Mouse (Mus musculus): Measurements from ENCODE around the gene Haus4.

Haus4 gene

DNA sequence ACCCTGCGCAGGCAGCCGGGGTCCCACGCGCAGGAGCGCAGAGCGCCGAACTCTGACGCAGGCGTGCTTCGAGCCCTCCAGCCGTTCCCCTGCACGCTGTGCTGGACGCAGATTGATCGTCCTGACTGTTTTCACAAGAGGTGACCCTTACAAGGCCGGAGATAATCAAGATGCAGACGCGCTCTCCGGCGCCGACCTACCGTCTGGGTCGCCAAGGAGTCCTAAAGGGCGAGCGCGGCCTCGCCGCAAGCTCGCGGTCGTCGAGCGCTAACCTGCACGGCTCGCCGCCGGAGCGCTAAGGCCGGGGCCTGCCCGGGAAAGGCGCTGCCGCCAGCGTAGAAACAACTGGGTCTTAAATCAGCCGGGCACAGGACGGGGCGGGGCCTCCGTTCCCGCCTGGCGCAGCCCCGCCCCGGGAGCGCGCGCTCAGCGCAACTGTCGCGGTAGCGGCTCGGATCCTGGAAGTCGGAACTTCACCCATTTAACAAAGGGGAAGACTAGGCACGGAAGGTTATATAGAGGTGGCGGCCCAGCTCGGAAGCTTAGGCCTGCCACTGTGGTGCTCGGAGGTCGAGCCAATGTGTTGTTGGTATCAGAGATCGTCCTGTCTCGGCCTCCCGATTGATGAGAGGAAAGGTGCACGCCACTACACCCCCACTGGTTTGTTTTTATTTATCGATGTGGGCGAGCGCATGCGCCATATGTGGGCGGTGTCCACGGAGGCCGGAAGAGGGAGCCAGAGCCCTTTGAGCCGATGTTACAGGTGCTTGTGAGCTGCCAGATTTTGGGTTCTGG, at the start of gene Haus4:
Gene Haus4, minus strand, starts transcription at position 642 of the 795 bp plus-strand sequence.
- DNase-seq (ENCODE audit: low read depth), result peak; percentile 95

- DNase-seq (ENCODE audit: low read depth), result no peak
These were observed 49.3 kb upstream of the Haus4 start for GRCm38 (mm10) chr14:54603686-54604085.

- peak; percentile 97 for DNase-seq (ENCODE audit: low read depth)
These were observed 48.7 kb upstream of the Haus4 start for GRCm38 (mm10) chr14:54603038-54603654.

GRCm38 (mm10) chr14:54602613-54603012, 48.2 kb upstream of the Haus4 start:
- no peak for DNase-seq (ENCODE audit: low read depth)

DNA sequence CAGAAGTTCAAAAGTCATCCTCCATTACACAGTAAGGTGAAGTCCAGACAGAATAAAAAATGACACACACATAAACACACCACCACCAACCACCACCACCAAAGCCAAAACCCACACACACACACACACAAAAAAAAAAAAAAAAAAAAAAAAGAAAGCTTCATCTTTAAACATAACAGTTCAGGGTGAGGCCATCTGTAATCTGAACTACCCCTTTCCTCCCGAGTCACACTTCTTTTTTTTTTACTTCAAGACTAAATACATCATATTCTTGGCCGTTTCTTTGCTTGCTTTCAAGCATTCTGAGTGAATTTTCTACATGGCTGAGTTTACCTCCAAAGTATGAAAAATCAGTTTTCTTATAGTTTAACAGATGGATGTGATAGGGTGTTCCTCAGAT, 47.2 kb upstream of the Haus4 start:
- no peak for DNase-seq (ENCODE audit: low read depth)

DNA sequence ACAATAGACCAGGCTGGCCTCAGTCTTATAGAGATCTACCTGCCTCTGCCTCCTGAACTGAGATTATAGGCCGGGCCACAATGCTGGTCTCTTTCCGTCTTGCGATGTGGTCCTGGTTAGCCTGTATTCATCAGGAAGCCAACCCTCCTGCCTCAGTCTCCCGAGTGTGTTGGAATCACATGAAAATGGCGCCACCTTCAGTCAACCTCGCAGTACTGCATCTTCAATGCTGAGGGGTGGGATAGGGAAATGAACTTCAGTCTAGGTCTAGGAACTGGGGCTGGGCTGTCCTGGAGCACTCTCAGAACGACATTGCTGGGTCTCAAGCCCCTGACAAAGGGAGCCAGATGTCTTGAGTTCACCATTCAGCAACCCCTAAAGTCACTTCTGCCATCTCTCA, 42.7 kb upstream of the Haus4 start:
- DNase-seq (ENCODE audit: low read depth), result peak; percentile 69

- no peak for DNase-seq (ENCODE audit: low read depth)
These were observed 40.4 kb upstream of the Haus4 start for GRCm38 (mm10) chr14:54594631-54595414.

GRCm38 (mm10) chr14:54594055-54594454, 39.6 kb upstream of the Haus4 start:
- DNase-seq (ENCODE audit: low read depth), result no peak

DNA sequence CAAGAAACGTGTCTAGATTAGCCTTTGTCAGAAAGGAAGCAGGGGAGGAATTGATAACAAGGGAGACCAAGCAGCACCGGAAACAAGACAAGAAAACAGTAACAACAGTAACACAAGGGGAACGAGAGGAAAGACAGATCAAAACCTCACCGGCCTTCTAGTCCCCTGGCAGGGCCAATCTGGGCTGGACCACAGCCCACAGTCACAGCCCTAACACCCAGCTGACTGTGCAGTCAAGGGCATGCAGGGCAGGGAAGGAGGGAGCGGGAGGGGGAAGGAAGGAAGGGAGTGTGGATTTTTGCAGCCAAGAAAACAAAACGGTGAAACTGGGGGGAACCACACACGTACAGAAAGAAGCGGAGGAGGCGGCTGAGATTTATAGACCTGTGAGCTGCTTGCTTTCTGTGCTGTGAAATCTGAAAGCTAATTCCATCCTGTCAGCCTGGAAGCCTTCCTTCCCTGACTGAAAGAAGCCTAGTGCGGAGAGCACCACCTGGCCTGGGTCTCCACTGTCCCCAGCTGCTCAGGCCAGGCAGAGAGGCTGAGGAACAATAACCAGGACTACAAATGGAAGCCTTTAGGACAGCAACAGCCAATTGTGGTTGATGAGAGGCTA, 38.0 kb upstream of the Haus4 start:
- DNase-seq (ENCODE audit: low read depth), result peak; percentile 40

- DNase-seq (ENCODE audit: low read depth), result no peak
These were observed 36.6 kb upstream of the Haus4 start for GRCm38 (mm10) chr14:54591056-54591455.

GRCm38 (mm10) chr14:54583681-54584338, 29.4 kb upstream of the Haus4 start:
- peak; percentile 79 for DNase-seq (ENCODE audit: low read depth)

GRCm38 (mm10) chr14:54582536-54582935, 28.1 kb upstream of the Haus4 start:
- DNase-seq (ENCODE audit: low read depth), result no peak

- no peak for DNase-seq (ENCODE audit: low read depth)
These were observed 25.2 kb upstream of the Haus4 start for GRCm38 (mm10) chr14:54579638-54580037.

GRCm38 (mm10) chr14:54578063-54578462, 23.6 kb upstream of the Haus4 start:
- peak; percentile 84 for DNase-seq (ENCODE audit: low read depth)

GRCm38 (mm10) chr14:54577089-54577982, 22.9 kb upstream of the Haus4 start, which contains the start of gene Ajuba:
TSS of gene Ajuba (minus strand) at chr14:54577558.
- peak; percentile 64 for DNase-seq (ENCODE audit: low read depth)

DNA sequence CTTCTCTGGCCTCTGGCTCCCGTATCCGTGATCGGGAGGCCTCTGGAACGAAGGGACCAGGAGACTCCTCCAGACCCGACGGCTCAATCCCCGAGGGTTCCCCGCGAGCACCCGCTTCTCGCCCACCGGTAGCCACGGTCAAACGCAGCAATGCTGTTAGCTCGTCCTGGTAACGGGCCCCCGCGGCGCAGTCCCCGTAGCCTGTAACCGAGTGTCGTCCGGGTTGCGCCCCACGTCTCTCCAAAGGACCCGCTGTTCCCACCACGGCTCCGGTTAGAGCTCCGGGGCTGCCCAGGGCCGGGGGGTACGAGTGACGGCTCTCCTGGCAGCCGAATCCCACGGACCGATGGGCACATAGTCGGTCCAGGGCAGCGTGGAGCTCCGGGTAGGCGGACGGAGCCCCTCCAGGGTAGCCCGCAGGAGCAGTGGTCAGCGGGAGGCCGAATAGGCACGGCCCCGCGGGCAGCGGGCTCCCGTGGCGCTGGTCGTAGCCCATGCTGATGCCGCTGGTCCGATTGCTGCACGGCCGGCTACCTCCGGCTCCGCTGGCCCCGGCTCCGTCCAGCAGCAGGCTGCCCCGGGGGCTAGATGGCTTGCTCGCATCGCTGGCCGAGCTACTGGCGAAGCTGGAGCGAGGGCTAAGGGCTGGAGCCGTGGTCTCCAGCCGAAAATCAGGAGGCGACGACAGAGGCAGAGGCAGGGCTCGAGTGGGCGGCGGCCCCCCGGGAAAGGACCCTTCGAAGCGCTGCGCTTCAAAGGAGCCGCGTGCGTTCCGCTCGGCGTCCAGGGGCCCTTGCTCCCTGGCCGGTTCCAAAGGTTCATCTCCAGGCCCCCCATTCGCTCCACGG, 22.0 kb upstream of the Haus4 start:
- peak; percentile 40 for DNase-seq (ENCODE audit: low read depth)

- DNase-seq (ENCODE audit: low read depth), result no peak
These were observed 21.2 kb upstream of the Haus4 start for GRCm38 (mm10) chr14:54575631-54576030.

GRCm38 (mm10) chr14:54575031-54575430, 20.6 kb upstream of the Haus4 start:
- no peak for DNase-seq (ENCODE audit: low read depth)

DNA sequence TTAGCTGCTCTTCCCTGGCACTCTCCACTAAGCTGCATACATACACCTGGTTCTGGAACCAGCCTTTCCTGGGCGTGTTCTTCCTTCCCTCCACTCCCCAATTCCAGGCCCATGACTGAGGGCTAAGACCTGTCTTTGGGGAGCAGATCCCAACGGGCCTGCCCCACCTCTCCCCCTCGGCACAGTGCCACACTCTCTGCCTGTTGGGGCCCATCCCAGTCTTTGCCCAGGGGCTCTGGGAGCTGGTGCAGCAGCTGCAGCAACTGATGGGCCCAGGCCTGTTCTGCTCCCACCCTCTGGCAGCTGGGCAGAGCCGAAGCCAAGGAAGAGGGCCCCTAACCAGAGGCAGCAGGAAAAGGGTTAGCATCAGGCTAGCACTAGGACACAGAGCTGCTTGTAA, 19.8 kb upstream of the Haus4 start:
- no peak for DNase-seq (ENCODE audit: low read depth)
